Mouse (Mus musculus): ENCODE results near the gene Pgap1. TPM values are rescaled to one million over a fixed set of nuclear protein-coding genes. Genes with fewer than 3 reads are reported as not detected.

Gene Pgap1
- polyA plus RNA-seq, 1 experiment: 1.4 TPM

- peaks cover 11% of the 10 kb centered on the region for H3K4me1 ChIP-seq (ENCODE audit: control insufficient read depth, insufficient read depth, low read length)
- peak overlapping the region; percentile 90 for H3K4me3 ChIP-seq (ENCODE audit: control insufficient read depth, low read depth, low read length)
- peak overlapping the region; percentile 25; the same call in 1 of the 2 replicates for H3K27ac ChIP-seq (ENCODE audit: control insufficient read depth, insufficient read depth, low read depth, low read length)
- TF ChIP-seq CTCF (IDR thresholded peaks at IDR 0.05; ENCODE audit: control insufficient read depth, insufficient read depth, insufficient replicate concordance, low read depth, low read length): no peak
- TF ChIP-seq POLR2A (IDR thresholded peaks at IDR 0.05; ENCODE audit: control insufficient read depth, low read depth, low read length): no peak
- no peaks in the 10 kb centered on the region for H3K27me3 ChIP-seq (ENCODE audit: control insufficient read depth, insufficient read depth, low read length)
- no peaks in the 10 kb centered on the region for H3K36me3 ChIP-seq (ENCODE audit: control insufficient read depth, insufficient read depth, low read length)
Observed at GRCm38 (mm10) chr1:54556586-54557221, 780 bp downstream of the Pgap1 start.

GRCm38 (mm10) chr1:54555364-54556140, 1.9 kb downstream of the Pgap1 start:
- Histone ChIP-seq H3K4me3 (ENCODE audit: control insufficient read depth, low read depth, low read length) (no peak overlapping the region), H3K36me3 (ENCODE audit: control insufficient read depth, insufficient read depth, low read length) (no peaks in the 10 kb centered on the region)
- TF ChIP-seq CTCF (IDR thresholded peaks at IDR 0.05; ENCODE audit: control insufficient read depth, insufficient read depth, insufficient replicate concordance, low read depth, low read length) (no peak), POLR2A (IDR thresholded peaks at IDR 0.05; ENCODE audit: control insufficient read depth, low read depth, low read length) (no peak)

GRCm38 (mm10) chr1:54552621-54553020, 4.9 kb downstream of the Pgap1 start:
- TF ChIP-seq CTCF (IDR thresholded peaks at IDR 0.05; ENCODE audit: control insufficient read depth, insufficient read depth, insufficient replicate concordance, low read depth, low read length) (no peak), POLR2A (IDR thresholded peaks at IDR 0.05; ENCODE audit: control insufficient read depth, low read depth, low read length) (no peak)
- Histone ChIP-seq H3K27me3 (ENCODE audit: control insufficient read depth, insufficient read depth, low read length) (no peaks in the 10 kb centered on the region), H3K36me3 (ENCODE audit: control insufficient read depth, insufficient read depth, low read length) (no peaks in the 10 kb centered on the region), H3K4me3 (ENCODE audit: control insufficient read depth, low read depth, low read length) (no peak overlapping the region), H3K27ac (ENCODE audit: control insufficient read depth, insufficient read depth, low read depth, low read length) (no peak overlapping the region), H3K4me1 (ENCODE audit: control insufficient read depth, insufficient read depth, low read length) (peaks cover 6% of the 10 kb centered on the region)

More at GRCm38 (mm10) chr1:54555364-54556140, 1.9 kb downstream of the Pgap1 start:
- Histone ChIP-seq H3K27me3 (ENCODE audit: control insufficient read depth, insufficient read depth, low read length) (no peaks in the 10 kb centered on the region), H3K4me1 (ENCODE audit: control insufficient read depth, insufficient read depth, low read length) (peaks cover 11% of the 10 kb centered on the region), H3K27ac (ENCODE audit: control insufficient read depth, insufficient read depth, low read depth, low read length) (no peak overlapping the region)

GRCm38 (mm10) chr1:54545200-54545599, 12.3 kb downstream of the Pgap1 start:
- no peak overlapping the region for H3K27ac ChIP-seq (ENCODE audit: control insufficient read depth, insufficient read depth, low read depth, low read length)
- H3K4me1 ChIP-seq (ENCODE audit: control insufficient read depth, insufficient read depth, low read length): no peaks in the 10 kb centered on the region
- no peaks in the 10 kb centered on the region for H3K27me3 ChIP-seq (ENCODE audit: control insufficient read depth, insufficient read depth, low read length)
- H3K36me3 ChIP-seq (ENCODE audit: control insufficient read depth, insufficient read depth, low read length): no peaks in the 10 kb centered on the region
- TF ChIP-seq POLR2A (IDR thresholded peaks at IDR 0.05; ENCODE audit: control insufficient read depth, low read depth, low read length) (no peak), CTCF (IDR thresholded peaks at IDR 0.05; ENCODE audit: control insufficient read depth, insufficient read depth, insufficient replicate concordance, low read depth, low read length) (no peak)
- H3K4me3 ChIP-seq (ENCODE audit: control insufficient read depth, low read depth, low read length): no peak overlapping the region

- Histone ChIP-seq H3K27me3 (ENCODE audit: control insufficient read depth, insufficient read depth, low read length) (no peaks in the 10 kb centered on the region), H3K4me1 (ENCODE audit: control insufficient read depth, insufficient read depth, low read length) (no peaks in the 10 kb centered on the region), H3K4me3 (ENCODE audit: control insufficient read depth, low read depth, low read length) (no peak overlapping the region), H3K36me3 (ENCODE audit: control insufficient read depth, insufficient read depth, low read length) (no peaks in the 10 kb centered on the region), H3K27ac (ENCODE audit: control insufficient read depth, insufficient read depth, low read depth, low read length) (no peak overlapping the region)
- TF ChIP-seq POLR2A (IDR thresholded peaks at IDR 0.05; ENCODE audit: control insufficient read depth, low read depth, low read length) (no peak), CTCF (IDR thresholded peaks at IDR 0.05; ENCODE audit: control insufficient read depth, insufficient read depth, insufficient replicate concordance, low read depth, low read length) (no peak)
Observed at GRCm38 (mm10) chr1:54542920-54543319, 14.6 kb downstream of the Pgap1 start.

- Histone ChIP-seq H3K4me3 (ENCODE audit: control insufficient read depth, low read depth, low read length) (no peak overlapping the region), H3K27ac (ENCODE audit: control insufficient read depth, insufficient read depth, low read depth, low read length) (no peak overlapping the region), H3K27me3 (ENCODE audit: control insufficient read depth, insufficient read depth, low read length) (no peaks in the 10 kb centered on the region), H3K4me1 (ENCODE audit: control insufficient read depth, insufficient read depth, low read length) (no peaks in the 10 kb centered on the region), H3K36me3 (ENCODE audit: control insufficient read depth, insufficient read depth, low read length) (no peaks in the 10 kb centered on the region)
- no peak for TF ChIP-seq CTCF (IDR thresholded peaks at IDR 0.05; ENCODE audit: control insufficient read depth, insufficient read depth, insufficient replicate concordance, low read depth, low read length)
- TF ChIP-seq POLR2A (IDR thresholded peaks at IDR 0.05; ENCODE audit: control insufficient read depth, low read depth, low read length): no peak
Observed at GRCm38 (mm10) chr1:54531170-54531569, 26.3 kb downstream of the Pgap1 start.

GRCm38 (mm10) chr1:54523717-54524116, 33.8 kb downstream of the Pgap1 start:
- no peaks in the 10 kb centered on the region for H3K36me3 ChIP-seq (ENCODE audit: control insufficient read depth, insufficient read depth, low read length)
- H3K4me1 ChIP-seq (ENCODE audit: control insufficient read depth, insufficient read depth, low read length): peaks cover 3% of the 10 kb centered on the region
- TF ChIP-seq CTCF (IDR thresholded peaks at IDR 0.05; ENCODE audit: control insufficient read depth, insufficient read depth, insufficient replicate concordance, low read depth, low read length) (no peak), POLR2A (IDR thresholded peaks at IDR 0.05; ENCODE audit: control insufficient read depth, low read depth, low read length) (no peak)
- H3K4me3 ChIP-seq (ENCODE audit: control insufficient read depth, low read depth, low read length): no peak overlapping the region
- H3K27ac ChIP-seq (ENCODE audit: control insufficient read depth, insufficient read depth, low read depth, low read length): no peak overlapping the region
- no peaks in the 10 kb centered on the region for H3K27me3 ChIP-seq (ENCODE audit: control insufficient read depth, insufficient read depth, low read length)

Data from testis, adult 2 months (tissue).